Mouse (Mus musculus): ENCODE measurements around the gene 4930556J24Rik. TPM values are rescaled to one million over a fixed set of nuclear protein-coding genes. Genes with fewer than 3 reads are reported as not detected.
A peak's percentile ranks its signal among the peaks of the same experiment; 100 is the strongest.
"Not testable (repeated sequence)": the region's sequence is repeated elsewhere in the genome, so short reads cannot be mapped to it uniquely, and the experiment has no call there.

The 4930556J24Rik gene
- total RNA-seq, 2 experiments from 2014 or later, result not detected

- DNase-seq, result peak; percentile 80
Observed at GRCm38 (mm10) chr11:3921281-3921850, 55.2 kb downstream of the 4930556J24Rik start.

- peak; percentile 52 for DNase-seq
Observed at GRCm38 (mm10) chr11:3920476-3920875, 56.1 kb downstream of the 4930556J24Rik start.

GRCm38 (mm10) chr11:3918738-3919137 is 57.8 kb downstream of the 4930556J24Rik start:
- DNase-seq, result no peak

GRCm38 (mm10) chr11:3914109-3914840 is 62.3 kb downstream of the 4930556J24Rik start, which contains the start of gene Slc35e4:
TSS of gene Slc35e4 (minus strand) at chr11:3914664.
- DNase-seq, result peak; percentile 92

- DNase-seq, result peak; percentile 95
Observed at GRCm38 (mm10) chr11:3913316-3914108, 63.1 kb downstream of the 4930556J24Rik start.

GRCm38 (mm10) chr11:3912875-3913271 is 63.7 kb downstream of the 4930556J24Rik start:
- peak; percentile 49 for DNase-seq

GRCm38 (mm10) chr11:3912100-3912874 is 64.3 kb downstream of the 4930556J24Rik start:
- DNase-seq, result peak; percentile 49

- not testable (repeated sequence) for DNase-seq
Observed at GRCm38 (mm10) chr11:3911440-3911839, 65.1 kb downstream of the 4930556J24Rik start.

GRCm38 (mm10) chr11:3910513-3911310 is 65.9 kb downstream of the 4930556J24Rik start:
- DNase-seq, result no peak

- no peak for DNase-seq
Observed at GRCm38 (mm10) chr11:3909236-3909635, 67.3 kb downstream of the 4930556J24Rik start.

- DNase-seq, result peak; percentile 35
Observed at GRCm38 (mm10) chr11:3905446-3905845, 71.1 kb downstream of the 4930556J24Rik start.

- DNase-seq, result no peak
Observed at GRCm38 (mm10) chr11:3904673-3905072, 71.9 kb downstream of the 4930556J24Rik start.

- peak; percentile 88 for DNase-seq
Observed at GRCm38 (mm10) chr11:3903046-3903445, 73.5 kb downstream of the 4930556J24Rik start.

GRCm38 (mm10) chr11:3902516-3902915 is 74.1 kb downstream of the 4930556J24Rik start:
- no peak for DNase-seq

- no peak for DNase-seq
Observed at GRCm38 (mm10) chr11:3900296-3900695, 76.3 kb downstream of the 4930556J24Rik start.

GRCm38 (mm10) chr11:3895933-3896332 is 80.6 kb downstream of the 4930556J24Rik start:
- no peak for DNase-seq

- no peak for DNase-seq
Observed at GRCm38 (mm10) chr11:3895458-3895857, 81.1 kb downstream of the 4930556J24Rik start.

GRCm38 (mm10) chr11:3894406-3895281 is 81.9 kb downstream of the 4930556J24Rik start, which contains the start of the genes 4921536K21Rik and Dusp18:
TSS of gene 4921536K21Rik (minus strand) at chr11:3895098.
TSS of gene Dusp18 (plus strand) at chr11:3895240.
- peak; percentile 93 for DNase-seq

GRCm38 (mm10) chr11:3893970-3894369 is 82.6 kb downstream of the 4930556J24Rik start:
- no peak for DNase-seq
